Mouse (Mus musculus): ENCODE data around the gene Prss16.

GRCm38 (mm10) chr13:22013716-22014115 lies 4.2 kb upstream of the Prss16 start:
- TF ChIP-seq CTCF (IDR thresholded peaks at IDR 0.05; ENCODE audit: control insufficient read depth, insufficient read depth, low read length) (no peak), POLR2A (IDR thresholded peaks at IDR 0.05; ENCODE audit: borderline replicate concordance, control insufficient read depth, low read depth, low read length) (no peak)

Measured in bone marrow, adult 2 months (tissue).